Mouse (Mus musculus) MEL (cell line): ENCODE results near the gene Hlf. TPM values are rescaled to one million over a fixed set of nuclear protein-coding genes. Genes with fewer than 3 reads are reported as not detected.
A peak's percentile ranks its signal among the peaks of the same experiment; 100 is the strongest.

ENCODE experiments used
- DNase-seq: peaks from one replicate; pipeline ENCODE4 v3.0.0; 2011; ENCODE audit warnings: low read depth, low spot score
- H3K27ac ChIP-seq: 2 replicates; pipeline ENCODE4 v1.5.1; 2012; ENCODE audit warnings: low read depth, mild to moderate bottlenecking, control low read depth, low read length, moderate library complexity; ENCODE audit not compliant: control insufficient read depth
- H3K27me3 ChIP-seq, 2 experiments: fragments of 150-350 bp in 1 of 2; sonication (generic) in 1 of 2; 2 replicates each; pipeline ENCODE4 v1.6.1; 2012; ENCODE audit warnings: low read length in 2 of 2, mild to moderate bottlenecking in 2 of 2, improper control_type of control experiment in 1 of 2, moderate library complexity in 1 of 2; ENCODE audit not compliant: insufficient read depth in 2 of 2, control insufficient read depth in 1 of 2
- H3K36me3 ChIP-seq, 2 experiments: 2 replicates each; pipeline ENCODE4 v1.6.1; 2012 to 2014; ENCODE audit warnings: low read length in 2 of 2, improper control_type of control experiment in 1 of 2, inconsistent platforms in 1 of 2, mild to moderate bottlenecking in 1 of 2; ENCODE audit not compliant: insufficient read depth in 2 of 2, control insufficient read depth in 1 of 2
- H3K4me1 ChIP-seq, 2 experiments: fragments of 150-350 bp in 1 of 2; sonication (generic) in 1 of 2; 2 replicates each; pipeline ENCODE4 v1.6.1; 2012; ENCODE audit warnings: low read length in 2 of 2, improper control_type of control experiment in 1 of 2, mild to moderate bottlenecking in 1 of 2; ENCODE audit not compliant: insufficient read depth in 2 of 2, control insufficient read depth in 1 of 2
- H3K4me3 ChIP-seq, 2 experiments: fragments of 150-350 bp in 1 of 2; sonication (generic) in 1 of 2; 2 replicates each; pipeline ENCODE4 v1.5.1; 2012; ENCODE audit warnings: low read depth in 2 of 2, low read length in 2 of 2, mild to moderate bottlenecking in 2 of 2, moderate library complexity in 2 of 2, control low read depth in 1 of 2, improper control_type of control experiment in 1 of 2; ENCODE audit not compliant: control insufficient read depth in 1 of 2, insufficient read depth in 1 of 2
- H3K79me2 ChIP-seq: 2 replicates; pipeline ENCODE4 v1.6.1; 2012; ENCODE audit warnings: mild to moderate bottlenecking, low read length, moderate library complexity; ENCODE audit not compliant: control insufficient read depth, poor library complexity, insufficient read depth
- H3K9ac ChIP-seq: 2 replicates; pipeline ENCODE4 v1.6.1; 2012; ENCODE audit warnings: low read depth, mild to moderate bottlenecking, control low read depth, low read length, moderate library complexity; ENCODE audit not compliant: control insufficient read depth, poor library complexity, severe bottlenecking
- H3K9me3 ChIP-seq: fragments of 150-350 bp; sonication (generic); replicated peaks from 2 replicates; pipeline ENCODE4 v1.6.1; 2012; ENCODE audit warnings: mild to moderate bottlenecking, low read length, improper control_type of control experiment, moderate library complexity; ENCODE audit not compliant: insufficient read depth
- BHLHE40 ChIP-seq: IDR thresholded peaks from 2 replicates; pipeline ENCODE4 v1.6.1; 2012; ENCODE audit warnings: low read depth, mild to moderate bottlenecking, inconsistent platforms, low read length, improper control_type of control experiment, borderline replicate concordance
- CHD1 ChIP-seq: IDR thresholded peaks from 2 replicates; pipeline ENCODE4 v1.6.1; 2012; ENCODE audit warnings: low read depth, mild to moderate bottlenecking, inconsistent platforms, low read length, improper control_type of control experiment
- CTCF ChIP-seq, 3 experiments: IDR thresholded peaks in 2 of 3; conservative IDR thresholded peaks in 1 of 3; 2 replicates each; pipeline ENCODE4 v1.5.1; 2011 to 2012; ENCODE audit warnings: low read length in 3 of 3, low read depth in 2 of 3, mild to moderate bottlenecking in 2 of 3, improper control_type of control experiment in 1 of 3, inconsistent platforms in 1 of 3, mixed read lengths in 1 of 3, moderate library complexity in 1 of 3; ENCODE audit not compliant: control insufficient read depth in 1 of 3, insufficient read depth in 1 of 3, poor library complexity in 1 of 3, severe bottlenecking in 1 of 3
- E2F4 ChIP-seq: IDR thresholded peaks from 2 replicates; pipeline ENCODE4 v1.6.1; 2011; ENCODE audit warnings: low read depth, low read length, improper control_type of control experiment, borderline replicate concordance
- ETS1 ChIP-seq: IDR thresholded peaks from 2 replicates; pipeline ENCODE4 v1.6.1; 2012; ENCODE audit warnings: low read depth, mild to moderate bottlenecking, inconsistent platforms, low read length, improper control_type of control experiment, moderate library complexity
- HCFC1 ChIP-seq: IDR thresholded peaks from 2 replicates; pipeline ENCODE4 v1.6.1; 2012; ENCODE audit warnings: low read depth, mild to moderate bottlenecking, inconsistent platforms, low read length, improper control_type of control experiment, moderate library complexity
- JUND ChIP-seq: IDR thresholded peaks from 2 replicates; pipeline ENCODE4 v1.6.1; 2011; ENCODE audit warnings: low read depth, mild to moderate bottlenecking, improper control_type of control experiment, low read length
- MAFK ChIP-seq: IDR thresholded peaks from 2 replicates; pipeline ENCODE4 v1.6.1; 2011; ENCODE audit warnings: low read depth, mild to moderate bottlenecking, low read length, improper control_type of control experiment, borderline replicate concordance
- MAX ChIP-seq: IDR thresholded peaks from 2 replicates; pipeline ENCODE4 v1.6.1; 2011; ENCODE audit warnings: low read length, improper control_type of control experiment
- MAZ ChIP-seq: IDR thresholded peaks from 2 replicates; pipeline ENCODE4 v1.6.1; 2012; ENCODE audit warnings: low read depth, mild to moderate bottlenecking, inconsistent platforms, low read length, improper control_type of control experiment
- MEF2A ChIP-seq: IDR thresholded peaks from 2 replicates; pipeline ENCODE4 v1.6.1; 2014; ENCODE audit warnings: low read depth, mild to moderate bottlenecking, inconsistent platforms, low read length, improper control_type of control experiment; ENCODE audit not compliant: poor library complexity, insufficient replicate concordance, severe bottlenecking; ENCODE audit errors: extremely low read depth
- MXI1 ChIP-seq: IDR thresholded peaks from 2 replicates; pipeline ENCODE4 v1.6.1; 2011; ENCODE audit warnings: mild to moderate bottlenecking, low read depth, low read length, improper control_type of control experiment
- MYB ChIP-seq: IDR thresholded peaks from 2 replicates; pipeline ENCODE4 v1.6.1; 2011; ENCODE audit warnings: mild to moderate bottlenecking, low read depth, low read length, improper control_type of control experiment
- MYC ChIP-seq: IDR thresholded peaks from 2 replicates; pipeline ENCODE4 v1.6.1; 2011; ENCODE audit warnings: low read depth, mild to moderate bottlenecking, low read length, improper control_type of control experiment, moderate library complexity
- NRF1 ChIP-seq: IDR thresholded peaks from 2 replicates; pipeline ENCODE4 v1.6.1; 2014; ENCODE audit warnings: low read depth, mild to moderate bottlenecking, inconsistent platforms, low read length, improper control_type of control experiment, moderate library complexity; ENCODE audit not compliant: poor library complexity, insufficient read depth, severe bottlenecking
- POLR2AphosphoS5 ChIP-seq: IDR thresholded peaks from 2 replicates; pipeline ENCODE4 v1.6.1; 2012; ENCODE audit warnings: low read depth, borderline replicate concordance, mild to moderate bottlenecking, inconsistent platforms, low read length, moderate library complexity, mixed read lengths
- RCOR1 ChIP-seq: IDR thresholded peaks from 2 replicates; pipeline ENCODE4 v1.6.1; 2012; ENCODE audit warnings: low read depth, mild to moderate bottlenecking, inconsistent platforms, low read length, improper control_type of control experiment
- SIN3A ChIP-seq: IDR thresholded peaks from 2 replicates; pipeline ENCODE4 v1.6.1; 2012; ENCODE audit warnings: low read length, improper control_type of control experiment, inconsistent platforms
- TBP ChIP-seq: IDR thresholded peaks from 2 replicates; pipeline ENCODE4 v1.8.0; 2011; ENCODE audit warnings: low read depth, low read length, improper control_type of control experiment
- UBTF ChIP-seq: IDR thresholded peaks from 2 replicates; pipeline ENCODE4 v1.6.1; 2012; ENCODE audit warnings: low read depth, mild to moderate bottlenecking, inconsistent platforms, low read length, improper control_type of control experiment, moderate library complexity, borderline replicate concordance; ENCODE audit not compliant: insufficient read depth
- USF1 ChIP-seq: IDR thresholded peaks from 2 replicates; pipeline ENCODE4 v1.6.1; 2014; ENCODE audit warnings: low read depth, mild to moderate bottlenecking, inconsistent platforms, low read length, improper control_type of control experiment, moderate library complexity
- USF2 ChIP-seq, 2 experiments: IDR thresholded peaks; 2 replicates each; pipeline ENCODE4 v1.6.1; 2011 to 2012; ENCODE audit warnings: improper control_type of control experiment in 2 of 2, low read length in 2 of 2, borderline replicate concordance in 1 of 2, inconsistent platforms in 1 of 2, low read depth in 1 of 2, mild to moderate bottlenecking in 1 of 2; ENCODE audit not compliant: insufficient read depth in 1 of 2
- ZC3H11A ChIP-seq: IDR thresholded peaks from 2 replicates; pipeline ENCODE4 v1.6.1; 2012; ENCODE audit warnings: low read depth, mild to moderate bottlenecking, inconsistent platforms, low read length, improper control_type of control experiment
- ZMIZ1 ChIP-seq: IDR thresholded peaks from 2 replicates; pipeline ENCODE4 v1.6.1; 2012; ENCODE audit warnings: low read depth, mild to moderate bottlenecking, inconsistent platforms, low read length, improper control_type of control experiment, moderate library complexity
- ZNF384 ChIP-seq: IDR thresholded peaks from 2 replicates; pipeline ENCODE4 v1.6.1; 2012; ENCODE audit warnings: low read depth, mild to moderate bottlenecking, inconsistent platforms, low read length, improper control_type of control experiment
- polyA plus RNA-seq, 2 experiments: library from polyadenylated mRNA; stranded (reverse) in 1 of 2; unstranded in 1 of 2; fragments of >175 nt in 1 of 2; fragments of >200 nt in 1 of 2; gene quantifications; 2 replicates each; pipeline versions ENCODE4 v1.2.1 to v1.2.4; 2012; ENCODE audit warnings: low replicate concordance in 2 of 2, low read depth in 1 of 2; ENCODE audit not compliant: insufficient read length in 2 of 2, insufficient read depth in 1 of 2, missing spikeins in 1 of 2
- total RNA-seq: library from RNA; depleted of rRNA; stranded (reverse); fragments of 300-350 nt; gene quantifications from 2 replicates; pipeline ENCODE4 v1.2.3, GENCODE M21; 2012

Hlf gene
- total and polyA plus RNA-seq, 3 experiments, result 0.42 to 1.5 TPM; not detected in 1

DNA sequence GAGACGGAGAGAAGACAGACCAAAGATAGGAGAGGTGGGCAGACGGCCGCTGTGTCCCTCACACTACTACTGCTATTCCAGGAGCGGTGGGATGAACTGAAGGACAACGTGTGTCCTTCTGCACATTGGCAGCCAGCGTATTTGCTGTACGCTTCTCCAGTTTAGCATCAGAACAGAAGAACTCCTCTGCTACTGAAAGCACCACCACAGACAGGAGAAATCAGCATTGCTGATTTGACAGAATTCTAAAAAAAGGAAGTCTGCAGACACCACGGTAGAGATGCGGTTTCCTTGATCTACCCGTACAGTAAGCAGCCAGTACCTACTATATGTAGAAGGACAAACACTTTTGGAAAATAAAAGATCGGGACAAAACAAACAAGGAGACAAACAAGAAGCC lies 29.0 kb upstream of the Hlf start:
- no peak for TF ChIP-seq USF2 (IDR thresholded peaks at IDR 0.05; ENCODE audit: borderline replicate concordance in 1 of 2, insufficient read depth in 1 of 2, low read depth in 1 of 2, low read length in 2 of 2)
- no peak for TF ChIP-seq CHD1
- TF ChIP-seq CTCF (IDR thresholded peaks at IDR 0.05 in 2 of 3, conservative IDR thresholded peaks at IDR 0.05 in 1 of 3; ENCODE audit: control insufficient read depth in 1 of 3, insufficient read depth in 1 of 3, low read depth in 2 of 3, low read length in 3 of 3, poor library complexity in 1 of 3, severe bottlenecking in 1 of 3), result no peak
- TF ChIP-seq ZC3H11A, result no peak
- peak; percentile 90 for TF ChIP-seq MAFK
- 0 out of 2 replicates have a peak, but pooled peaks have one; percentile 26 for TF ChIP-seq ETS1
- TF ChIP-seq NRF1, result no peak
- no peak for TF ChIP-seq ZNF384
- TF ChIP-seq POLR2AphosphoS5, result no peak
- TF ChIP-seq JUND, result no peak
- TF ChIP-seq MAX, result no peak
- no peak for TF ChIP-seq MYB
- no peak overlapping the region for H3K9ac ChIP-seq
- peak overlapping the region; percentile 23 to 38; a peak in 3 of 4 replicates for H3K4me3 ChIP-seq
- DNase-seq, result peak; percentile 61
- H3K36me3 ChIP-seq, result no peaks in the 10 kb centered on the region; a peak in 1 of 4 replicates
- no peaks in the 10 kb centered on the region for H3K27me3 ChIP-seq
- no peak overlapping the region for H3K27ac ChIP-seq
- peaks cover 0 to 5% of the 10 kb centered on the region in 2 experiments; a peak in 2 of 4 replicates for H3K4me1 ChIP-seq
- H3K79me2 ChIP-seq, result no peaks in the 10 kb centered on the region
- no peaks in the 10 kb centered on the region for H3K9me3 ChIP-seq

DNA sequence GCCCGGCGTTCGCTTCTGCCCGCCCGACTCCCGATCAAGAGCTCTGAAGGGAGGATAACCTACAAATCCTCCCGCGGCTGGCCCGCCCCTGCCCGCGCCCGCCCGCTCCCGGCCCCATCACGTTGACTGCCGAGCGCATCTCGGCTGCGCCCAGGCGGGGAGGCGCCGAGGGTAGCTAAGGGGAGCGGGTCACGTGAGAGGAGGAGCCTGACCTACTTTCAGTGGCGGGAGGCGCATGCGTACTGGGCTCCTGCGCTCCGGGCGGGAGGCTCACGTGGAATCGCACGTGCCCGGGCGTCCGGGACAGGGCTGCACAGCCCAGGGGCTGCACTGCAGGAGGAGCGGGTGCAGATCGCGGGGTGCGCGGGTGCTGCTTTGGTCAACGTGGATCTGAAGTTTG lies 27.2 kb upstream of the Hlf start:
- Histone ChIP-seq H3K9ac (0 out of 2 replicates have a peak overlapping the region, but pooled peaks have one; percentile 2), H3K27me3 (no peaks in the 10 kb centered on the region), H3K9me3 (no peaks in the 10 kb centered on the region)
- DNase-seq, result peak; percentile 91
- TF ChIP-seq MYC, result peak; percentile 51; the same call in 1 of the 2 replicates
- peak; percentile 46; the same call in 1 of the 2 replicates for TF ChIP-seq ETS1
- no peak for TF ChIP-seq UBTF
- peak in 1 of 2 experiments; percentile 67; a peak in 1 of 4 replicates for TF ChIP-seq USF2 (IDR thresholded peaks at IDR 0.05; ENCODE audit: borderline replicate concordance in 1 of 2, insufficient read depth in 1 of 2, low read depth in 1 of 2, low read length in 2 of 2)
- TF ChIP-seq SIN3A, result peak; percentile 61; the same call in 1 of the 2 replicates
- TF ChIP-seq HCFC1, result peak; percentile 23; the same call in 1 of the 2 replicates
- TF ChIP-seq TBP, result no peak
- TF ChIP-seq BHLHE40, result peak; percentile 95
- no peak for TF ChIP-seq CTCF (IDR thresholded peaks at IDR 0.05 in 2 of 3, conservative IDR thresholded peaks at IDR 0.05 in 1 of 3; ENCODE audit: control insufficient read depth in 1 of 3, insufficient read depth in 1 of 3, low read depth in 2 of 3, low read length in 3 of 3, poor library complexity in 1 of 3, severe bottlenecking in 1 of 3)
- peak; percentile 84 for TF ChIP-seq NRF1
- peak; percentile 52; the same call in 1 of the 2 replicates for TF ChIP-seq MXI1
- no peak for TF ChIP-seq ZMIZ1
- peak; percentile 98 for TF ChIP-seq MAX
- no peak for TF ChIP-seq MAZ
- TF ChIP-seq MEF2A, result no peak
- peak; percentile 95 for TF ChIP-seq USF1
- no peak for TF ChIP-seq MAFK
- no peak for TF ChIP-seq RCOR1
- TF ChIP-seq E2F4, result no peak
- TF ChIP-seq, all 39 proteins: peak for 10
- Histone ChIP-seq H3K27ac (no peak overlapping the region), H3K36me3 (no peaks in the 10 kb centered on the region; a peak in 1 of 4 replicates), H3K4me3 (peak overlapping the region in 1 of 2 experiments; percentile 39; a peak in 2 of 4 replicates), H3K4me1 (peaks cover 0 to 5% of the 10 kb centered on the region in 2 experiments; a peak in 2 of 4 replicates), H3K79me2 (no peaks in the 10 kb centered on the region)
